Mouse (Mus musculus): ENCODE results near the gene Chrna9.

The Chrna9 gene

DNA sequence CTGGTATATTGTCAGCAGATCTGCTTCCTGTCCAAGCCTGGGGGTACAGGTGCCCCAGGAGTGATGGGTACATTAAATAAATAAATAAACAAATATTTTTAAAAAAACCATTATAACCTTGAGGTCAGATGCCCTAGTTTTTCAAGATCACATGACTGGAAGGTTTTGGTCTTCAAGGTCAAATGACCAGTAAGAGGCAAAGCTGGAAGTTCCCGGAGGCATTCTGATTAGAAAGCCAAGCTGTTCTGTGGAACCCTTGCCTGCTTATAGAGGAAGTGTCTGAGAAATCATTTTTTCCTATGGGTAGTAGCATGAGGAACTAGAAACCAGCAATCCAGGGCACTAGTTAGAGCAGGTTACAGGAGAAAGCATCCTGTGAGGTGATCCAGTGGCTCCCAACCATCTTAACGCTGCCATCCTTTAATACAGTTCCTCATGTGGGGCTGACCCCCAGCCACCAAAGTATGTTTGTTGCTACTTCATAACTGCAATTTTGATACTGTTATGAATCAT is 80.8 kb downstream of the Chrna9 start:
- no peak for DNase-seq

- no peak for DNase-seq
Measured at GRCm38 (mm10) chr5:66026796-66027195, 92.1 kb downstream of the Chrna9 start.

Data from thymus, postnatal 4 days (tissue).